11 mouse cellular contexts compared by ENCODE assay signal in the genomic region with DNA sequence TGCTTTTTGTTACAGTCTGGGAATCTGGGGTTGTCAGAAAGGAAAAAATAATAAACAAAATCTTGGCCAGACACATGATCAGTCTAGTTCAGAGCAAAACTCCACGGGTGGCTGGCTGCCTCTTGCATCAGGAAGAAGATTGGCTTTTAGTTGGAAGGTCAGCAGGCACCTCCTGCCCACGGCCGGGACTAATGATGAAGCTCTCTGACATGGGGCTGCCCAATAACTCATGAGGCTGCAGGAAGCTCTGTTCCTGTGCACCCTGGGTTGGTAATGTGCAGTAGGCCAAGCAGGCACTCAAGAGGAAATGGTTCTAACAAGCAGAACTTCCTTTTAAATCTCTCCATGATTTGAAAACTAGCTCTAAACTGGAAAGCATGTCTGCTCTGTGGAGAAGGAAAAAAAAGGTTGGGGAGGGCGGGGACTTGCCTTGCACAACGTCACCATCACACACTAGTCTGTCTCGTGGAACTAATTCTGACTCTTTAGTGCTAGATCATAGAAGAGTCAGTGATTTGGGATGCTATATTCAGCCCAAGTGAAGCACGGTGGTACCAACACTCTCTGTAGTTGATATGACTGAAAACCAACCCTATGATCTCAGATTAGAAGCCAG.
A peak's percentile ranks its signal among the peaks of the same experiment; 100 is the strongest.
DNase-seq lines count a peak whose midpoint lies in the region; ATAC-seq lines count a peak whose summit lies in the region.
"Had no signal": no experiment of that assay in that cellular context is flagged by ENCODE, and none has a peak within 500 bp of the region (broad histone marks: within the 10 kb centered on the region; RNA-seq: fewer than 3 reads in every experiment).

No protein-coding gene starts in this region.

- peaks cover 24% of the 10 kb centered on the region for H3K4me1 ChIP-seq in limb, embryonic 11.5 days (ENCODE audit: control insufficient read depth, insufficient read depth, low read length)

- H3K4me3 ChIP-seq in limb, embryonic 11.5 days (ENCODE audit: low read depth, low read length) = no peak overlapping the region

- H3K9ac ChIP-seq in limb, embryonic 11.5 days (ENCODE audit: low read length) = no peak overlapping the region

- peak; percentile 27 for DNase-seq in adrenal gland, postnatal 14 days
- no peak for DNase-seq in adrenal gland, adult 18-20 months (ENCODE audit: low spot score in 2 of 2)
- DNase-seq in 416B (ENCODE audit: low read depth) = peak; percentile 60
- DNase-seq in induced T-regulatory cell, adult 2 months (ENCODE audit: low read depth) = peak; percentile 8
- no peak for DNase-seq in limb, embryonic 11.5 days (ENCODE audit: low spot score)
- DNase-seq in left cerebral cortex, adult 18-20 months (ENCODE audit: low spot score in 2 of 2) = no peak
- no peak for DNase-seq in retina, embryonic 14.5 days (ENCODE audit: low spot score)
- DNase-seq in natural killer cell, adult 2 months (ENCODE audit: low spot score in 2 of 2) = no peak
- DNase-seq: gastrocnemius, postnatal 10 days; heart, postnatal 14 days; midbrain, embryonic 14.5 days had no signal

- no peaks in the 10 kb centered on the region for H3K27me3 ChIP-seq in limb, embryonic 11.5 days (ENCODE audit: control insufficient read depth, insufficient read depth, low read length)

- no peaks in the 10 kb centered on the region for H3K36me3 ChIP-seq in limb, embryonic 11.5 days (ENCODE audit: control insufficient read depth, insufficient read depth, low read length)

- no peak for ATAC-seq in limb, embryonic 11.5 days (ENCODE audit: insufficient number of reproducible peaks, low FRiP score, low TSS enrichment, low read depth)

- WGBS in limb, embryonic 11.5 days = 38% methylated on average over 7 of the region's 7 CpGs

- H3K9me3 ChIP-seq in limb, embryonic 11.5 days (ENCODE audit: control insufficient read depth, low read length) = no peaks in the 10 kb centered on the region

- H3K27ac ChIP-seq in limb, embryonic 11.5 days (replicated peaks; ENCODE audit: low read depth, low read length) = peak overlapping the region; percentile 70

- H3K4me2 ChIP-seq in limb, embryonic 11.5 days (ENCODE audit: low read depth, severe bottlenecking) = no peak overlapping the region

Comparison
In these comparisons a context has a peak if more than half of its experiments do, and no peak if none do; other contexts are left out.
1. DNase-seq: peak in adrenal gland, postnatal 14 days (single experiment), 416B (single experiment) and induced T-regulatory cell, adult 2 months (single experiment); none in adrenal gland, adult 18-20 months (0 of 2), limb, embryonic 11.5 days (single experiment), left cerebral cortex, adult 18-20 months (0 of 2), retina, embryonic 14.5 days (single experiment) and natural killer cell, adult 2 months (0 of 2).